Mouse (Mus musculus) cerebellum, postnatal 10 days (tissue): ENCODE results near the gene Atxn2.
A peak's percentile ranks its signal among the peaks of the same experiment; 100 is the strongest.

ENCODE experiments used
- DNase-seq, 2 experiments: peaks; one replicate each; pipeline ENCODE4 v3.0.0; 2021; ENCODE audit warnings: mixed read lengths in 2 of 2

Atxn2 gene

GRCm38 (mm10) chr5:121766038-121766773 is 55.1 kb downstream of the Atxn2 start:
- no peak for DNase-seq

GRCm38 (mm10) chr5:121767564-121767963 is 56.4 kb downstream of the Atxn2 start:
- no peak for DNase-seq

- DNase-seq, result peak in 1 of 2 experiments; percentile 24
Observed at GRCm38 (mm10) chr5:121769827-121770226, 58.7 kb downstream of the Atxn2 start.

GRCm38 (mm10) chr5:121771611-121772010 is 60.5 kb downstream of the Atxn2 start:
- no peak for DNase-seq

GRCm38 (mm10) chr5:121778485-121779119 is 67.5 kb downstream of the Atxn2 start:
- peak; percentile 34 to 42 for DNase-seq

- DNase-seq, result no peak
Observed at GRCm38 (mm10) chr5:121780180-121780579, 69.0 kb downstream of the Atxn2 start.

GRCm38 (mm10) chr5:121782467-121782866 is 71.3 kb downstream of the Atxn2 start:
- DNase-seq, result no peak

GRCm38 (mm10) chr5:121783862-121784500 is 72.8 kb downstream of the Atxn2 start:
- peak; percentile 55 to 57 for DNase-seq

GRCm38 (mm10) chr5:121791026-121791425 is 79.9 kb downstream of the Atxn2 start:
- DNase-seq, result no peak

- peak in 1 of 2 experiments; percentile 49 for DNase-seq
Observed at GRCm38 (mm10) chr5:121795800-121796199, 84.7 kb downstream of the Atxn2 start.

- no peak for DNase-seq
Observed at GRCm38 (mm10) chr5:121798447-121798846, 87.3 kb downstream of the Atxn2 start.

- DNase-seq, result peak in 1 of 2 experiments; percentile 22
Observed at GRCm38 (mm10) chr5:121807186-121807585, 96.0 kb downstream of the Atxn2 start.

- DNase-seq, result no peak
Observed at GRCm38 (mm10) chr5:121808202-121808601, 97.1 kb downstream of the Atxn2 start.

GRCm38 (mm10) chr5:121809667-121810224 is 98.6 kb downstream of the Atxn2 start:
- DNase-seq, result peak; percentile 58 to 60

GRCm38 (mm10) chr5:121810331-121811151 is 99.4 kb downstream of the Atxn2 start:
- DNase-seq, result peak in 1 of 2 experiments; percentile 15

- DNase-seq, result peak; percentile 71 to 76
Observed at GRCm38 (mm10) chr5:121811485-121811931, 100.4 kb downstream of the Atxn2 start.

- DNase-seq, result no peak
Observed at GRCm38 (mm10) chr5:121812526-121813243, 101.5 kb downstream of the Atxn2 start.

- peak in 1 of 2 experiments; percentile 12 for DNase-seq
Observed at GRCm38 (mm10) chr5:121813744-121814143, 102.6 kb downstream of the Atxn2 start.

GRCm38 (mm10) chr5:121815067-121815466 is 103.9 kb downstream of the Atxn2 start:
- DNase-seq, result peak; percentile 82 to 89

GRCm38 (mm10) chr5:121815867-121816380 is 104.8 kb downstream of the Atxn2 start:
- DNase-seq, result peak in 1 of 2 experiments; percentile 32

GRCm38 (mm10) chr5:121816611-121817010 is 105.5 kb downstream of the Atxn2 start:
- DNase-seq, result peak in 1 of 2 experiments; percentile 8
